Mouse (Mus musculus): Measurements from ENCODE around the gene Vmn2r22.
"Not testable (repeated sequence)": the region's sequence is repeated elsewhere in the genome, so short reads cannot be mapped to it uniquely, and the experiment has no call there.

Gene Vmn2r22

DNA sequence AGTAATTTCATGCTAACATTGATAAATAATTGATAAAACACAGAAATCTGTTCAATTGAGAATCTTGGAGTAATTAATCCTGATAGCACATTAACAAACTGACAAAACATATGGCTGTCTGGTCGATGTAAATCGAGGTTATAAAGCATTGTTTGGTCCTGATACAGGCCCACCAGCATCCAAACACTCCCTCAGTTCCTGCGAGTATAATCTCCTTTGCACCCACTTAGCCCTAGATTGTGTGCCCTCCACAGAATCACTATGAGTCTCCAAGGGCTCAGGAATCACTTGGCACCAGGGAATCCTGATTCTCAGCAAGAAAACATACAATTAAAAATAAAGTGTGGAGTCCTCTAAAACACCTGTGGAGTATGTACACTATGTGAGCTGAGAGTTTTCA lies at the start of gene Vmn2r22:
Gene Vmn2r22 (minus strand): TSS at position 101 of the 400 bp plus-strand sequence.
- DNase-seq (ENCODE audit: low spot score in 2 of 2): not testable (repeated sequence)

DNA sequence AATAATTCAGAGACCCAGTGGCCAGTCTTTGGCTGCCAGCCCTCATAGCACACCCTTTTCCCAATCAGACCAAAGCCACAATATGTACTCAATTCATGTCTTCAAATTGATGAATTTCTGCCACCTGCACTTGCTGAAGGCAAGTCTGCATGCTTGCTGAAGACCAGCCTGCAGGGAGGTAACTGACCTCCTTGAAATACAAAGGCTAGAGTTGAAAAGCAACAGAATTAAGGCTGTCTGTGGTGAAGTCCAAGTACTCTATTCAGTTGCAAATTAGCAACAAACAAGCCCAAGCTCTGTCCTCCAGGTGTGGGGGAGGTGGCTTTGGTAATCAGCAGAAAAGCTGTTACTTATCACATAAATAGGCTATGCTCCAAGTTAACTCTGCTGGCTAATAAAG lies 46.7 kb upstream of the Vmn2r22 start:
- DNase-seq (ENCODE audit: low spot score in 2 of 2): no peak

DNA sequence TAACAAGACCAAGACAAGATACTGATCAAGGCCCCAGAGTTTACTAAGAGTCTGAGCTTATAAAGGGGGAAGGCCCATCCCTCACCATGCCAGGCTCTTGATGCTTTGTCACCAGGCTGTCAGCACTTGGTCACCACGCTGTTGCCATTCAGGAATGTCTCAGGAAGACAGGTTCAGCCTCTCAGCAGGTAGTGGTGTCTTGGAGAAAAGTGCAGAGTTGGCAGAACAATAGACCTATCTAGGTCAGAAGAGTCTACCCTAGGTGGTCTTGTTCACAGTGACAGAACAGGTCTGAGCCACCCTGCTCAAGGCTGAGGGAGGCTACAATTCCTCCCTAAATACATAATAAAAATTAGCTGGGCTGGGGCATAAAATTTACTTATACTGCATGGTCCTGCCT lies 46.1 kb upstream of the Vmn2r22 start:
- DNase-seq (ENCODE audit: low spot score in 2 of 2): not testable (repeated sequence)

DNA sequence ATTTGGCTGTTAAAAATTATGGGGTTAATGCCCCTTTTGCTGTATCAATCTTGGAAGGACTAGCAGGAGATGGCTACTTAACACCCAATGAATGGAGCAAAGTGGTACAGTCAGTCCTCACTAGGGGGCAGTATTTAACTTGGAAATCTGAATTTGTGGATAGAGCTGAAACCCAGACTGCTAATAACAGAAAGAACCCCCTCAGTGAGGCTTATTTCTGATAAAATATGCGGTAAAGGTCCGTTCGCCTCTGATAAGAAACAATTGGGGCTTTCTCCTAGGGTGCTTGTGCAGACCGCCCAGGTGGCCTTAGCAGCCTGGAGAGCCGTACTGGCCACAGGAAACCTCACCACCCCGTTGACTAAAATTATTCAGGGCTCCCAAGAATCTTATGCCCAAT lies 6.5 kb upstream of the Vmn2r22 start:
- DNase-seq (ENCODE audit: low spot score in 2 of 2): peak in 1 of 2 experiments; percentile 16

DNA sequence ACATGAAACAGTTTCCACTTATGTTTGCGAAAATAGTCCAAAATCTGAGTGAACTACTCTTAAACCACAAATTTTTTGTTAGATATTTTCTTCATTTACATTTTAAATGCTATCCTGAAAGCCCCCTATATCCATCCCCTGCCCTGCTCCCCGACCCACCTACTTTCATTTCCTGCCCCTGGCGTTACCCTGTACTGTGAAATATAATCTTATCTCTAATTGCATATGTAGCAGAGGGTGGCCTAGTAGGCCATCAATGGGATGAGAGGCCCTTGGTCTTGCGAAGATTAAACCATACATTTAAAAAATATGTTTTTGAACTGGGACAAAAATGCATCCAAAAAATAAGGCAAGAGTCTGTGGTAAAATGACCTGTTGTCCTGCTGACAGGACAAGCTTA lies 11.1 kb downstream of the Vmn2r22 start:
- not testable (repeated sequence) for DNase-seq (ENCODE audit: low spot score in 2 of 2)

DNA sequence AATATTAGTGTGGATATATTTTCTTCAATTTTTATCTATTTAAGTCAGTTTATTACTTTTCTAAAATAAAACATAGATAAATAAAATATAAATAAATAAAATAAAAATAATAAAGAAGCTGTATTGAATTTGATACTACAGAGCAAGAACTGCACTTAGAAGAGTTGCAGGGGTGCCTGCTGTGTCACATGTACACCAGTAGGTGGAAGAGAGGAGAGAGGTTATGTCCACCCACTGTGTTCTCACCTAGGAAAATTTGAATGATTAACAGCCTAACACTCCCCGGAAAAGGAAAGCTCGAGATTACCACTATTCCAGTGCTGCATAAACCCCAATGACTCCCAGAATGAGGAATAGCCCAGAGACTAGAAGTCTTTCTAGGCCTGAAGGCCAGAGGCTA lies 26.7 kb downstream of the Vmn2r22 start:
- DNase-seq (ENCODE audit: low spot score in 2 of 2): not testable (repeated sequence)

GRCm38 (mm10) chr6:123588368-123588767 lies 62.2 kb downstream of the Vmn2r22 start:
- not testable (repeated sequence) for DNase-seq (ENCODE audit: low spot score in 2 of 2)

- DNase-seq (ENCODE audit: low spot score in 2 of 2): not testable (repeated sequence)
These were observed 62.7 kb downstream of the Vmn2r22 start for GRCm38 (mm10) chr6:123587796-123588328.

DNA sequence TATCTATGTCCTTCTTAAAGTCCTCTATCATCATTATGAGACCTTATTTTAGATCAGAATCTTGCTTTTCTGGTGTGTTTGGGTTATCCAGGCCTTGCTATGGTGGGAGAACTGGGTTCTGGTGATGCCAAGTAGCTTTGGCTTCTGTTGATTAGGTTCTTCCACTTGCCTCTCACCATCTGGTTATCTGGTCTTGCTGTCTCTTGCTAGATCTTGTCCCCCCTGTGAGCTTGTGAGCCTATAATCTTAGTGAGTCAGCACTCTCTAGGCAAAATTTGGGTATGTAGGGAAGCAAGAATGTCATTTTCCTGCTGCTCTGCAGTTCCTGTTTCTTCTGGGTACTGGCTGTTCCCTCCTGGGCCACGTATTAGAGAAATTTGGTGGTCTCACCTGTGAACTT lies 66.5 kb downstream of the Vmn2r22 start:
- not testable (repeated sequence) for DNase-seq (ENCODE audit: low spot score in 2 of 2)

- DNase-seq (ENCODE audit: low spot score in 2 of 2): not testable (repeated sequence)
These were observed 75.8 kb downstream of the Vmn2r22 start for GRCm38 (mm10) chr6:123574698-123575097.
